Mouse (Mus musculus): ENCODE data around the gene Kcnt2. TPM values are rescaled to one million over a fixed set of nuclear protein-coding genes. Genes with fewer than 3 reads are reported as not detected.

Kcnt2 gene
- total and polyA plus RNA-seq, 2 experiments from 2014 or later, result 2.7 to 5.4 TPM

GRCm38 (mm10) chr1:140513451-140513850 lies 267.5 kb downstream of the Kcnt2 start:
- Histone ChIP-seq H3K4me2 (ENCODE audit: low read depth, low read length) (no peak overlapping the region), H3K9ac (replicated peaks; ENCODE audit: low read length) (no peak overlapping the region), H3K27ac (no peak overlapping the region), H3K27me3 (ENCODE audit: insufficient read depth, low read length) (no peaks in the 10 kb centered on the region), H3K4me3 (ENCODE audit: low read length) (no peak overlapping the region), H3K4me1 (ENCODE audit: insufficient read depth, low read length) (no peaks in the 10 kb centered on the region), H3K36me3 (ENCODE audit: insufficient read depth, low read length) (no peaks in the 10 kb centered on the region), H3K9me3 (ENCODE audit: low read length) (no peaks in the 10 kb centered on the region)
- TF ChIP-seq CTCF (IDR thresholded peaks at IDR 0.05; ENCODE audit: low read depth), result no peak
- no peak for ATAC-seq
- no peak for DNase-seq (ENCODE audit: low spot score)

GRCm38 (mm10) chr1:140531285-140531908 lies 285.4 kb downstream of the Kcnt2 start:
- Histone ChIP-seq H3K9ac (replicated peaks; ENCODE audit: low read length) (no peak overlapping the region), H3K36me3 (ENCODE audit: insufficient read depth, low read length) (no peaks in the 10 kb centered on the region), H3K4me2 (ENCODE audit: low read depth, low read length) (no peak overlapping the region), H3K27ac (no peak overlapping the region), H3K4me1 (ENCODE audit: insufficient read depth, low read length) (no peaks in the 10 kb centered on the region), H3K9me3 (ENCODE audit: low read length) (no peaks in the 10 kb centered on the region), H3K4me3 (ENCODE audit: low read length) (no peak overlapping the region), H3K27me3 (ENCODE audit: insufficient read depth, low read length) (no peaks in the 10 kb centered on the region)
- WGBS, result 37% methylated on average over 4 of the region's 4 CpGs
- ATAC-seq, result peak; percentile 43; the same call in 1 of the 2 replicates
- peak; percentile 76 for DNase-seq (ENCODE audit: low spot score)
- peak; percentile 86 for TF ChIP-seq CTCF (IDR thresholded peaks at IDR 0.05; ENCODE audit: low read depth)

- Histone ChIP-seq H3K4me1 (ENCODE audit: insufficient read depth, low read length) (no peaks in the 10 kb centered on the region), H3K27me3 (ENCODE audit: insufficient read depth, low read length) (no peaks in the 10 kb centered on the region), H3K9ac (replicated peaks; ENCODE audit: low read length) (no peak overlapping the region)
Measured at GRCm38 (mm10) chr1:140534849-140535248, 288.9 kb downstream of the Kcnt2 start.

DNA sequence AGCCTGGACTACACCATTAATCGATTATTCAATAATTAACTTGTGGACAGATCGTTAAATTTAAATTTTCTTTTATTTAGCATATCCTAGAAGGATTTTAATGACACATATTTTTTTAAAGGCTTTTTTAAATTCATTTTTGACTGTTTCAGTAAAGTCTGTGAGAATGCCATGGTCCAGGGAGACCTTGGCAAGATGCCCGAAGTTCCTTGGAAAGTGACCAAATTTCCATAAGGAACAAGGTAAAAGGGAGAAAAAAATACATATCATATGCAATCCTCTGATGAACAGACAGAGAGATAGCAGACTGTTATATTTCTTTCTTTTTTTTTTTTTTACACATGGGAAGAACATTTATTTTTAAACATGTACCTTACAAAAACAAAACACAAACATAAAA lies 296.1 kb downstream of the Kcnt2 start:
- Histone ChIP-seq H3K9ac (replicated peaks; ENCODE audit: low read length) (no peak overlapping the region), H3K27me3 (ENCODE audit: insufficient read depth, low read length) (no peaks in the 10 kb centered on the region), H3K27ac (no peak overlapping the region), H3K4me3 (ENCODE audit: low read length) (no peak overlapping the region), H3K4me1 (ENCODE audit: insufficient read depth, low read length) (no peaks in the 10 kb centered on the region), H3K4me2 (ENCODE audit: low read depth, low read length) (no peak overlapping the region), H3K36me3 (ENCODE audit: insufficient read depth, low read length) (no peaks in the 10 kb centered on the region), H3K9me3 (ENCODE audit: low read length) (no peaks in the 10 kb centered on the region)
- WGBS, result 85% methylated on average over 3 of the region's 3 CpGs
- ATAC-seq (no peak), DNase-seq (ENCODE audit: low spot score) (no peak)
- no peak for TF ChIP-seq CTCF (IDR thresholded peaks at IDR 0.05; ENCODE audit: low read depth)

More at GRCm38 (mm10) chr1:140534849-140535248, 288.9 kb downstream of the Kcnt2 start:
- Histone ChIP-seq H3K4me2 (ENCODE audit: low read depth, low read length) (no peak overlapping the region), H3K36me3 (ENCODE audit: insufficient read depth, low read length) (no peaks in the 10 kb centered on the region), H3K9me3 (ENCODE audit: low read length) (no peaks in the 10 kb centered on the region), H3K27ac (no peak overlapping the region), H3K4me3 (ENCODE audit: low read length) (no peak overlapping the region)
- no peak for DNase-seq (ENCODE audit: low spot score)
- no peak for TF ChIP-seq CTCF (IDR thresholded peaks at IDR 0.05; ENCODE audit: low read depth)
- no peak for ATAC-seq

- ATAC-seq (no peak), DNase-seq (ENCODE audit: low spot score) (peak; percentile 73)
- TF ChIP-seq CTCF (IDR thresholded peaks at IDR 0.05; ENCODE audit: low read depth), result peak; percentile 44
- Histone ChIP-seq H3K4me2 (ENCODE audit: low read depth, low read length) (no peak overlapping the region), H3K9ac (replicated peaks; ENCODE audit: low read length) (no peak overlapping the region), H3K4me3 (ENCODE audit: low read length) (no peak overlapping the region), H3K36me3 (ENCODE audit: insufficient read depth, low read length) (no peaks in the 10 kb centered on the region), H3K9me3 (ENCODE audit: low read length) (no peaks in the 10 kb centered on the region), H3K4me1 (ENCODE audit: insufficient read depth, low read length) (no peaks in the 10 kb centered on the region), H3K27me3 (ENCODE audit: insufficient read depth, low read length) (no peaks in the 10 kb centered on the region), H3K27ac (no peak overlapping the region)
Measured at GRCm38 (mm10) chr1:140548711-140549110, 302.8 kb downstream of the Kcnt2 start.

GRCm38 (mm10) chr1:140560801-140561200 lies 314.8 kb downstream of the Kcnt2 start:
- Histone ChIP-seq H3K9me3 (ENCODE audit: low read length) (no peaks in the 10 kb centered on the region), H3K27ac (no peak overlapping the region), H3K4me2 (ENCODE audit: low read depth, low read length) (no peak overlapping the region), H3K4me3 (ENCODE audit: low read length) (no peak overlapping the region), H3K4me1 (ENCODE audit: insufficient read depth, low read length) (no peaks in the 10 kb centered on the region), H3K9ac (replicated peaks; ENCODE audit: low read length) (no peak overlapping the region), H3K27me3 (ENCODE audit: insufficient read depth, low read length) (no peaks in the 10 kb centered on the region), H3K36me3 (ENCODE audit: insufficient read depth, low read length) (no peaks in the 10 kb centered on the region)
- ATAC-seq (no peak), DNase-seq (ENCODE audit: low spot score) (no peak)
- no peak for TF ChIP-seq CTCF (IDR thresholded peaks at IDR 0.05; ENCODE audit: low read depth)

- WGBS, result 93% methylated on average over 7 of the region's 7 CpGs
- Histone ChIP-seq H3K27ac (no peak overlapping the region), H3K27me3 (ENCODE audit: insufficient read depth, low read length) (no peaks in the 10 kb centered on the region), H3K4me2 (ENCODE audit: low read depth, low read length) (no peak overlapping the region), H3K9ac (replicated peaks; ENCODE audit: low read length) (no peak overlapping the region), H3K4me1 (ENCODE audit: insufficient read depth, low read length) (no peaks in the 10 kb centered on the region), H3K36me3 (ENCODE audit: insufficient read depth, low read length) (no peaks in the 10 kb centered on the region), H3K4me3 (ENCODE audit: low read length) (no peak overlapping the region), H3K9me3 (ENCODE audit: low read length) (no peaks in the 10 kb centered on the region)
- ATAC-seq, result no peak
- no peak for TF ChIP-seq CTCF (IDR thresholded peaks at IDR 0.05; ENCODE audit: low read depth)
- DNase-seq (ENCODE audit: low spot score), result no peak
Measured at GRCm38 (mm10) chr1:140572141-140572540, 326.2 kb downstream of the Kcnt2 start.

Measured in hindbrain, postnatal 0 days (tissue).